Mouse (Mus musculus) forebrain, postnatal 0 days (tissue): ENCODE data around the gene Ago4. TPM values are rescaled to one million over a fixed set of nuclear protein-coding genes. Genes with fewer than 3 reads are reported as not detected.

Experiments used
- ATAC-seq: fragments of 200-750 bp; cut with Nextera tagmentation; 2 replicates; pipeline ENCODE4 v1.8.0; 2017; ENCODE audit warnings: mild to moderate bottlenecking, moderate library complexity
- DNase-seq: peaks from one replicate; pipeline ENCODE4 v3.0.0-alpha.2; 2015
- H3K27ac ChIP-seq: fragments of 300-500 bp; sonication (generic); 2 replicates; pipeline ENCODE4 v1.5.1; 2014; ENCODE audit warnings: low read depth, mild to moderate bottlenecking, antibody characterized with exemption, low read length, moderate library complexity, mixed read lengths
- H3K27me3 ChIP-seq: fragments of 300-500 bp; sonication (generic); 2 replicates; pipeline ENCODE4 v1.6.1; 2014; ENCODE audit warnings: mild to moderate bottlenecking, low read length, mixed read lengths; ENCODE audit not compliant: insufficient read depth
- H3K36me3 ChIP-seq: fragments of 300-500 bp; sonication (generic); 2 replicates; pipeline ENCODE4 v1.6.1; 2014; ENCODE audit warnings: mild to moderate bottlenecking, moderate library complexity; ENCODE audit not compliant: insufficient read depth
- H3K4me1 ChIP-seq: fragments of 300-500 bp; sonication (generic); 2 replicates; pipeline ENCODE4 v1.6.1; 2014; ENCODE audit warnings: antibody characterized with exemption; ENCODE audit not compliant: insufficient read depth
- H3K4me2 ChIP-seq: fragments of 300-500 bp; sonication (generic); 2 replicates; pipeline ENCODE4 v1.6.1; 2014; ENCODE audit warnings: low read depth, mild to moderate bottlenecking, moderate library complexity
- H3K4me3 ChIP-seq: fragments of 300-500 bp; sonication (generic); 2 replicates; pipeline ENCODE4 v1.5.1; 2014; ENCODE audit warnings: low read depth, low read length, mixed read lengths
- H3K9ac ChIP-seq: fragments of 300-500 bp; sonication (generic); 2 replicates; pipeline ENCODE4 v1.6.1; 2014; ENCODE audit warnings: mild to moderate bottlenecking
- H3K9me3 ChIP-seq: fragments of 300-500 bp; sonication (generic); 2 replicates; pipeline ENCODE4 v1.6.1; 2016; ENCODE audit warnings: low read length
- CTCF ChIP-seq: sonication (generic); IDR thresholded peaks from 2 replicates; pipeline ENCODE4 v1.5.1; 2016; ENCODE audit warnings: antibody characterized with exemption, control low read depth, low read depth
- WGBS: fragments of 180-500 bp; shearing (Covaris S2); extraction: QIAGEN DNeasy Blood & Tissue Kit; methylation state at CpG from one replicate; pipeline ENCODE4 v1.1.7; 2014; 5-methylcytosine and 5-hydroxymethylcytosine counted together
- polyA plus RNA-seq: library from polyadenylated mRNA; unstranded; fragments of >200 nt; fragmentation: Nextera tagmentation; extraction: Ambion mirVana; gene quantifications from 2 replicates; pipeline ENCODE4 v1.2.1, GENCODE M21; 2015
- total RNA-seq: library from RNA; depleted of rRNA; stranded (reverse); fragments of >200 nt; gene quantifications from 2 replicates; pipeline ENCODE4 v1.2.3, GENCODE M21; 2014

The Ago4 gene
- total and polyA plus RNA-seq, 2 experiments from 2014 or later: 3.1 to 11.6 TPM

- Histone ChIP-seq H3K4me2 (no peak overlapping the region), H3K4me3 (no peak overlapping the region), H3K27ac (no peak overlapping the region), H3K36me3 (peaks cover 37% of the 10 kb centered on the region), H3K9me3 (no peaks in the 10 kb centered on the region), H3K4me1 (no peaks in the 10 kb centered on the region), H3K27me3 (no peaks in the 10 kb centered on the region), H3K9ac (no peak overlapping the region)
- 63% methylated on average over 6 of the region's 6 CpGs for WGBS
- ATAC-seq: no peak
- no peak for TF ChIP-seq CTCF
- no peak for DNase-seq
Observed at GRCm38 (mm10) chr4:126502141-126502976, 30.9 kb downstream of the Ago4 start.

GRCm38 (mm10) chr4:126498601-126499000, 34.7 kb downstream of the Ago4 start:
- no peak for ATAC-seq
- no peaks in the 10 kb centered on the region for H3K27me3 ChIP-seq
- H3K36me3 ChIP-seq: peaks cover 34% of the 10 kb centered on the region
- H3K9me3 ChIP-seq: no peaks in the 10 kb centered on the region
- DNase-seq: no peak
- TF ChIP-seq CTCF: no peak
- WGBS: 86% methylated on average over 1 of the region's 1 CpGs
- no peaks in the 10 kb centered on the region for H3K4me1 ChIP-seq
- no peak overlapping the region for H3K9ac ChIP-seq
- H3K27ac ChIP-seq: no peak overlapping the region
- H3K4me3 ChIP-seq: no peak overlapping the region
- no peak overlapping the region for H3K4me2 ChIP-seq

- H3K4me2 ChIP-seq: no peak overlapping the region
- H3K36me3 ChIP-seq: peaks cover 39% of the 10 kb centered on the region
- no peak for ATAC-seq
- H3K9me3 ChIP-seq: no peaks in the 10 kb centered on the region
- WGBS: 85% methylated on average over 2 of the region's 2 CpGs
- H3K4me1 ChIP-seq: no peaks in the 10 kb centered on the region
- H3K27me3 ChIP-seq: no peaks in the 10 kb centered on the region
- no peak for DNase-seq
- no peak overlapping the region for H3K4me3 ChIP-seq
- no peak overlapping the region for H3K9ac ChIP-seq
- no peak for TF ChIP-seq CTCF
- H3K27ac ChIP-seq: no peak overlapping the region
Observed at GRCm38 (mm10) chr4:126496963-126497362, 36.3 kb downstream of the Ago4 start.

GRCm38 (mm10) chr4:126495942-126496790, 37.1 kb downstream of the Ago4 start:
- no peak overlapping the region for H3K27ac ChIP-seq
- H3K27me3 ChIP-seq: no peaks in the 10 kb centered on the region
- ATAC-seq: no peak
- no peak overlapping the region for H3K4me2 ChIP-seq
- H3K4me1 ChIP-seq: no peaks in the 10 kb centered on the region
- H3K36me3 ChIP-seq: peaks cover 46% of the 10 kb centered on the region
- TF ChIP-seq CTCF: no peak
- DNase-seq: no peak
- no peak overlapping the region for H3K9ac ChIP-seq
- H3K4me3 ChIP-seq: no peak overlapping the region
- 78% methylated on average over 5 of the region's 5 CpGs for WGBS
- H3K9me3 ChIP-seq: no peaks in the 10 kb centered on the region

- Histone ChIP-seq H3K27ac (no peak overlapping the region), H3K4me3 (no peak overlapping the region), H3K9me3 (no peaks in the 10 kb centered on the region), H3K4me1 (no peaks in the 10 kb centered on the region), H3K27me3 (no peaks in the 10 kb centered on the region), H3K9ac (no peak overlapping the region), H3K36me3 (peaks cover 53% of the 10 kb centered on the region), H3K4me2 (no peak overlapping the region)
- no peak for TF ChIP-seq CTCF
- no peak for DNase-seq
- WGBS: 73% methylated on average over 5 of the region's 5 CpGs
- no peak for ATAC-seq
Observed at GRCm38 (mm10) chr4:126495453-126495852, 37.8 kb downstream of the Ago4 start.

- Histone ChIP-seq H3K4me1 (no peaks in the 10 kb centered on the region), H3K27ac (no peak overlapping the region), H3K4me2 (no peak overlapping the region), H3K36me3 (peaks cover 55% of the 10 kb centered on the region), H3K4me3 (no peak overlapping the region), H3K9ac (no peak overlapping the region), H3K9me3 (no peaks in the 10 kb centered on the region), H3K27me3 (no peaks in the 10 kb centered on the region)
- 83% methylated on average over 4 of the region's 4 CpGs for WGBS
- no peak for DNase-seq
- no peak for ATAC-seq
- no peak for TF ChIP-seq CTCF
Observed at GRCm38 (mm10) chr4:126493416-126493815, 39.9 kb downstream of the Ago4 start.

- Histone ChIP-seq H3K9me3 (no peaks in the 10 kb centered on the region), H3K4me1 (no peaks in the 10 kb centered on the region), H3K9ac (no peak overlapping the region), H3K4me3 (no peak overlapping the region), H3K27me3 (no peaks in the 10 kb centered on the region), H3K4me2 (no peak overlapping the region), H3K27ac (no peak overlapping the region), H3K36me3 (peaks cover 51% of the 10 kb centered on the region)
- TF ChIP-seq CTCF: no peak
- WGBS: 43% methylated on average over 5 of the region's 5 CpGs
- DNase-seq (no peak), ATAC-seq (no peak)
Observed at GRCm38 (mm10) chr4:126491977-126492376, 41.3 kb downstream of the Ago4 start.
